Mouse (Mus musculus) adrenal gland, adult 8-10 months (tissue): ENCODE data around the gene Acot13. TPM values are rescaled to one million over a fixed set of nuclear protein-coding genes. Genes with fewer than 3 reads are reported as not detected.
"Not testable (repeated sequence)": the region's sequence is repeated elsewhere in the genome, so short reads cannot be mapped to it uniquely, and the experiment has no call there.

Experiments
- DNase-seq: peaks from one replicate; pipeline ENCODE4 v3.0.0; 2022
- total RNA-seq, 4 experiments: library from RNA; stranded (reverse); gene quantifications; 2 replicates each; pipeline ENCODE4 v1.2.4; 2022

Gene Acot13
- 10 to 100 TPM; 56.4 to 70.2 (median 59.6) TPM for total RNA-seq

GRCm38 (mm10) chr13:24831353-24832130 is at the start of gene Acot13, which contains the start of gene Tdp2:
Gene Acot13 (minus strand): TSS chr13:24831540.
Gene Tdp2 (plus strand): TSS chr13:24831679.
- peak; percentile 92 for DNase-seq

DNA sequence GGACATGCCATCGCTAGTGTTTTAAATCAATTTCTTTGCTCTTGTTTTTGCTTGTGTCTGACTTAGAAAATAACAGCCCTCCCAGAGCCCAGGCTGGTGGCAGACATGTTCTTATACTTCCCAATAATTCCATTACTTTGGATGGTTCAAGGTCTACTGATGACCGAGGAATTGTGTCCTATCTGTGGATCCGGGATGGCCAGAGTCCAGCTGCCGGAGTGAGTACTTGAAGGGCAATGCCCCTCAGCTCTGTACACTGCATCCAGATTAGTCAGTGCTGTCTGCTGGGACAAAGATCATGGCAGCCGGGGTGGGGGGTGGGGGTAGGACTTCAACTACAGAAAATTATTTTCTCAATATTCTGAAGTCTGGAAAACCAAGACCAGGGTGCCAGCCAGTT is 49.4 kb upstream of the Acot13 start:
- DNase-seq, result no peak

GRCm38 (mm10) chr13:24880208-24880607 is 48.9 kb upstream of the Acot13 start:
- no peak for DNase-seq

DNA sequence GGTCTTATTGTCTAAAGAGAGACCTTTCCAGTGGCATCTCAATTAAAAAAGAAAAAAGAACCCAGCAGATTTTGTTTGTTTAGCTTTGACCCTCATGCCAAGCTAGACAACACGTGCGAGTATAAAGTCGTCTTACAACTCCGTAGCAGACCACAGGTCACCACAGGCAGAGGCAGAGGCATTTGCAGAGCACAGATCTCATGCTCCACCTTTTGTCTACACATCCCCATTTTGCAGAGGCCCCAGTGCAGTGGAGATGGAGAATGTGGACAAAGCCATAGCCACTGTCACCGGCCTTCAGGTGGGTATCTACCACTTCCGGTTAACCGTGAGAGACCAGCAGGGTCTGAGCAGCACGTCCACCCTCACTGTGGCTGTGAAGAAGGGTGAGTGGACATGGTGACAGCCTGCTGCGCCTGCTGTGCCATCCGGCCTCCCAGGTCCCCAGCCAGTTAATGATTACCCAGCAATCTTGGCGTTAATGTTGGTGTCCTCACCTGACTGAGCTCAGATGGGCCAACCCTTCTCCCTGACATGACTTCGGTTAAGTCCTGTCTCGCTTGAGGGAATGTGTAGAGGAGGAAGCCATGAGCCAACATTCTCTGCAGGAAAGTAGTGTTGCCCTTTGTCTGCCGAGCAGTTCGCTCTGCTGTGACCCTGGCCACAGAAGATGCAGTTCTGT is 48.2 kb upstream of the Acot13 start:
- DNase-seq, result no peak

DNA sequence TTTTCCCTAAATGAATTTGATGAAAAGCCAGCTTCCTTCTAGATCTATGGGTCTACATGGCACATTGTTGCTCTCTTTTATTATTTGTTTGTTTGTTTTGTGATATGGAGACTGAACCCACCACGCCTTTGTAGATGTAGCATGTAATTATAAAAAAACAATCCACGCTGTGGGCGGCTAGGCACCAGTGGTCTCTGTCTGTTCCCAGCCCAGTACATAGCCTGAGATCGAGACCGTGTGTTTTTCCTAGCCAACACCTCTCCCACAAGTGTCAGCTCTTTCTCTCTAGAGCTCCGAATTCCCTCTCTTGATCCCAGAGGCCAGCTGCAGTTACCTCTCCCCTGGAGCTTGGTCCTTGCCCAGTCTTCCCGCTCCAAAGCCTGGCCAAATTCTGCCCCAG is 36.9 kb upstream of the Acot13 start:
- DNase-seq, result no peak

- DNase-seq, result no peak
These were observed 36.4 kb upstream of the Acot13 start for GRCm38 (mm10) chr13:24867789-24868188.

GRCm38 (mm10) chr13:24866430-24867402 is 35.4 kb upstream of the Acot13 start:
- DNase-seq, result no peak

GRCm38 (mm10) chr13:24862520-24862919 is 31.2 kb upstream of the Acot13 start:
- peak; percentile 21 for DNase-seq

GRCm38 (mm10) chr13:24862021-24862420 is 30.7 kb upstream of the Acot13 start:
- no peak for DNase-seq

- no peak for DNase-seq
These were observed 29.7 kb upstream of the Acot13 start for GRCm38 (mm10) chr13:24861084-24861483.

GRCm38 (mm10) chr13:24859115-24859514 is 27.8 kb upstream of the Acot13 start:
- DNase-seq, result no peak

- no peak for DNase-seq
These were observed 21.2 kb upstream of the Acot13 start for GRCm38 (mm10) chr13:24852570-24852969.

DNA sequence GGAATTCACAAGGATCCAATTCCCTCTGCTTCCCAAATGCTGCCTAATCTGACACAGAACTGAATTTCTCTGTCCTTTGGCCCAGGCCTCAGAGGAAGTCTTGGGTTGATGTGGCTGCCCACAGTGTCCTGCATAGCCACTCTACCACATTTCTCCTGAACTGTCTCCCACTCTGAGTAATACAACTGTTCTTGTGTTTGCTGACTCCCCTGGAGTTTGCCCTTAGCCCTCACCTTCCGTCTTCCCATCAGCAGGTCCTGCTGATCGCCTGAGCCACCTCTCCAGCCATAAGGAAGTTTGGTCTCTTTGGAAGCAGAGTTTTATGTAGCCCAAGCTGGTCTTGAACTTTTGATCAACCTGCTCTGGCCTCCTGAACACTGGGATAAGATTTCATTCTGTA is 20.6 kb upstream of the Acot13 start:
- DNase-seq, result no peak

- no peak for DNase-seq
These were observed 18.0 kb upstream of the Acot13 start for GRCm38 (mm10) chr13:24849318-24849717.

DNA sequence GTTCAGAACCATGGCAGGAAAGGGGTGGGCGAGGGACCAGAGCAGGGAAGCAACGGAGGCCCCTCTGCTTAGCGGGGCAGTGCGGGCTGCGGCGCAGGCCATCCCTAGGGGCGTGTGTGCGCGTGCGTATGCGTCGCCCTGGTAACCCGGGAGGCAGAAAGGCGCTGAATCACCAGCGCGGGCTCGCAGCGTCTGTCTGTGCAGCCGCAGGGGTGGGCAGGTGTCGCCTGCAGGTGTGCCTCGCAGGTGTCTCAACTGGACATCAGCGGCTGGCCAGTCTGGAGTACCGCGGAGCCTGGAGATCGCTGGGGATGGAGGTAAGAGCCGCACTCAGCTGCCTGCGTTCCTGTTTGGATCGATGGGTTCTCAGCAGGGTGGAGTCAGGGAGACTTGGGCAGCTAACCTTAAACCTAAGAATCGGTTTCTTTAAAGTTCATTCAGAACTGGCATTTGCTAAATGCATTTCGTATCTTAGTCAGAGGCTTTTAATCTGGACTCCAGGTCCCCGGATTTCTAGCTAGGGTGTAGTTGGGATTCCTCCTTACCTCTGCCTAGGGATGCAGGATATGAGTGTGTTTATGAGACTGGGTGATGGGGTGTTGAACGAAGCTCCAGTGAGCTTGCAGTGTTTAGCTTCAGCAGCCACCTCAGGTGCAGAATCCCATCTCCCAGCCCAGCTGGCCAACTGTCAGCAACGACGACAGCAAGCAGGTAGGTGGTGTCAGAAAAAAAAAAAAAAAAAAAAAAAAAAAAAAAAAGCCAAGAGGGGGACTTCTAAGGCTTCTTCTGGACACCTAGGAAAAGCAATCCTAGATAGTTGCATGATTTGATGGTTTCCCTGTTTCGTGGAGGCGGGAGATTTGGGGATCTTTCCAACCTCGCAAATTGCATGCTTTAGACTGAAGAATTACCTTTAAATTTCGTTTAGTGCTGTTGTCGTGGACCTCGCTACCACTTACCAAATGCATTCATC is 13.9 kb upstream of the Acot13 start, which contains the start of gene D130043K22Rik:
D130043K22Rik (plus strand) TSS at position 153 of the 973 bp plus-strand sequence.
- peak; percentile 47 for DNase-seq

DNA sequence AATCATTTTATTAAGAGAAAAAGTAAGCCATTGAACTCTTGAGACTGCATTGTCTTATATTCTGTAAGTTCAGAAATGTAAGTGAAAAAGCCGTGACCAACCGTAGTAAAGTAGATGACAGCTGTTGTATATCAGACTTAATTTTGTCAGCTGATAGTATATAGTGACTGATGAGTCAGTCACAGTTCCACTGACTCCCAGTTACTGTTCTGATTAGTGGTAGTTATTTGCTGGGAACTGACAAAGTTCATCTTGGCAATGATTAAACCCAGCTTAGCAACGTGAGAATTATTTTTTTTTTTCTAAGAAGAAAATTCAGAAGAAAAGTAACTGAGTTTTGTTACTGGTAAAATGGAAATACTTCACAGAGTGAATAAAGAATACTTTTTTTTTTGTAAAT is 10.4 kb upstream of the Acot13 start:
- DNase-seq, result no peak

GRCm38 (mm10) chr13:24839831-24840230 is 8.5 kb upstream of the Acot13 start:
- no peak for DNase-seq

DNA sequence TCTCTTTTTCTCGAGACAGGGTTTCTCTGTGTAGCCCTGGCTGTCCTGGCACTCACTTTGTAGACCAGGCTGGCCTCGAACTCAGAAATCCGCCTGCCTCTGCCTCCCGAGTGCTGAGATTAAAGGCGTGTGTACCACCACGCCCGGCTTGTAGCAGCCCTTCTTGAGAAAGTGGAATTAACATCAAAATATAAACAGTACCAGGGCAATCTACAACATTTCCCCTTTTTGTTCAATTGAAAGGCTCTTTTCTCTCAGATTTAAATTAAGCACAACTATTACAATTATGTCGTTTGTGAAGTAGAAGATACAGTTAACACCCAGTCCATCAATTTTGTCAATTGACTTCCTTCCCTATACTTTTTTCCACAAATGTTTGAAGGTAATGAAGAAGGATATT is 6.4 kb upstream of the Acot13 start:
- not testable (repeated sequence) for DNase-seq

DNA sequence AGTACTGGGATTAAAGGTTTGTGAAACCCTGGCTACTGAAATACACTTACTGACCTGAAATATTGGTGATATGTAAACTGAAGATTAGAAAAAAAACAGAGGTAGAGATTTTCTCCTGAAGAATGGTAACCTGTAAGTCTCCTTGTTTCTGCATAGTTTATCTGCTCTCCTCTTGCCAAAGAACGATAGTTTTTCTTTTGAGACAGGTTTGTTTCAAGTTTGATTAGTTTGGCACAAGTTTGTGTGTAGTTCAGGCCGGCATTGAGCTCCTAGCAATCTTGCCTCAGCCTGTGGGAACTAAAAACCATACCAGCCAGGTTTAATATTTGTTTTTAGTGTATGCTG is 1.4 kb upstream of the Acot13 start:
- DNase-seq, result no peak

GRCm38 (mm10) chr13:24832131-24832810 is 931 bp upstream of the Acot13 start:
- no peak for DNase-seq
